Mouse (Mus musculus) neural tube, embryonic 11.5 days (tissue): ENCODE results near the gene Map6d1. TPM values are rescaled to one million over a fixed set of nuclear protein-coding genes. Genes with fewer than 3 reads are reported as not detected.

ENCODE experiments used
- ATAC-seq: fragments of 200-750 bp; cut with Nextera tagmentation; 2 replicates; pipeline ENCODE4 v1.8.0; 2017; ENCODE audit warnings: moderate number of reproducible peaks, mild to moderate bottlenecking, moderate TSS enrichment, moderate library complexity; ENCODE audit not compliant: insufficient read depth, low FRiP score, low TSS enrichment
- DNase-seq: peaks from one replicate; pipeline ENCODE4 v3.0.0-alpha.2; 2015; ENCODE audit warnings: low spot score
- H3K27ac ChIP-seq: fragments of 300-500 bp; sonication (generic); 2 replicates; pipeline ENCODE4 v1.5.1; 2014; ENCODE audit warnings: low read depth, mild to moderate bottlenecking, low read length
- H3K27me3 ChIP-seq: fragments of 300-500 bp; sonication (generic); 2 replicates; pipeline ENCODE4 v1.6.1; 2014; ENCODE audit warnings: mild to moderate bottlenecking, low read length, mixed read lengths; ENCODE audit not compliant: control insufficient read depth, insufficient read depth
- H3K36me3 ChIP-seq: fragments of 300-500 bp; sonication (generic); 2 replicates; pipeline ENCODE4 v1.6.1; 2014; ENCODE audit warnings: mild to moderate bottlenecking, low read length, moderate library complexity, mixed read lengths; ENCODE audit not compliant: control insufficient read depth, insufficient read depth
- H3K4me1 ChIP-seq: fragments of 300-500 bp; sonication (generic); 2 replicates; pipeline ENCODE4 v1.6.1; 2014; ENCODE audit warnings: low read length, mixed read lengths; ENCODE audit not compliant: control insufficient read depth, insufficient read depth
- H3K4me2 ChIP-seq: fragments of 300-500 bp; sonication (generic); 2 replicates; pipeline ENCODE4 v1.6.1; 2014; ENCODE audit warnings: low read depth, mild to moderate bottlenecking, moderate library complexity
- H3K4me3 ChIP-seq: fragments of 300-500 bp; sonication (generic); 2 replicates; pipeline ENCODE4 v1.5.1; 2014; ENCODE audit warnings: low read depth, low read length
- H3K9ac ChIP-seq: fragments of 300-500 bp; sonication (generic); 2 replicates; pipeline ENCODE4 v1.6.1; 2014; ENCODE audit warnings: mild to moderate bottlenecking, low read length
- H3K9me3 ChIP-seq: fragments of 300-500 bp; sonication (generic); 2 replicates; pipeline ENCODE4 v1.6.1; 2016; ENCODE audit warnings: low read length; ENCODE audit not compliant: control insufficient read depth
- WGBS: fragments of 180-500 bp; shearing (Covaris S2); extraction: QIAGEN DNeasy Blood & Tissue Kit; methylation state at CpG from one replicate; pipeline ENCODE4 v1.1.7; 2014; 5-methylcytosine and 5-hydroxymethylcytosine counted together
- polyA plus RNA-seq: library from polyadenylated mRNA; unstranded; fragments of >200 nt; fragmentation: Nextera tagmentation; extraction: Ambion mirVana; gene quantifications from 2 replicates; pipeline ENCODE4 v1.2.1, GENCODE M21; 2014

Map6d1 gene
- polyA plus RNA-seq, 1 experiment from 2014 or later = 1.8 TPM

- DNase-seq (no peak), ATAC-seq (no peak)
- Histone ChIP-seq H3K9me3 (no peaks in the 10 kb centered on the region), H3K4me2 (no peak overlapping the region), H3K27me3 (no peaks in the 10 kb centered on the region), H3K36me3 (no peaks in the 10 kb centered on the region), H3K4me1 (no peaks in the 10 kb centered on the region), H3K27ac (no peak overlapping the region), H3K4me3 (no peak overlapping the region), H3K9ac (no peak overlapping the region)
Measured at GRCm38 (mm10) chr16:20247103-20247502, 5.9 kb upstream of the Map6d1 start.

GRCm38 (mm10) chr16:20238646-20239045, 2.5 kb downstream of the Map6d1 start:
- 89% methylated on average over 4 of the region's 4 CpGs for WGBS

GRCm38 (mm10) chr16:20237426-20237825, 3.7 kb downstream of the Map6d1 start:
- Histone ChIP-seq H3K27me3 (no peaks in the 10 kb centered on the region), H3K9me3 (no peaks in the 10 kb centered on the region), H3K4me2 (no peak overlapping the region), H3K36me3 (no peaks in the 10 kb centered on the region), H3K4me3 (no peak overlapping the region), H3K27ac (no peak overlapping the region), H3K9ac (no peak overlapping the region), H3K4me1 (no peaks in the 10 kb centered on the region; the same call in 1 of the 2 replicates)
- 73% methylated on average over 4 of the region's 4 CpGs for WGBS
- ATAC-seq (no peak), DNase-seq (no peak)

More at GRCm38 (mm10) chr16:20238646-20239045, 2.5 kb downstream of the Map6d1 start:
- H3K27ac ChIP-seq = no peak overlapping the region
- ATAC-seq = no peak
- H3K36me3 ChIP-seq = no peaks in the 10 kb centered on the region
- H3K9me3 ChIP-seq = no peaks in the 10 kb centered on the region
- H3K4me3 ChIP-seq = no peak overlapping the region
- H3K9ac ChIP-seq = no peak overlapping the region
- H3K4me2 ChIP-seq = no peak overlapping the region
- H3K27me3 ChIP-seq = no peaks in the 10 kb centered on the region
- H3K4me1 ChIP-seq = no peaks in the 10 kb centered on the region; the same call in 1 of the 2 replicates
- no peak for DNase-seq

- no peak for ATAC-seq
- DNase-seq = no peak
- Histone ChIP-seq H3K4me3 (no peak overlapping the region), H3K4me2 (no peak overlapping the region), H3K27ac (no peak overlapping the region), H3K9me3 (no peaks in the 10 kb centered on the region), H3K4me1 (no peaks in the 10 kb centered on the region; the same call in 1 of the 2 replicates), H3K9ac (no peak overlapping the region), H3K27me3 (no peaks in the 10 kb centered on the region), H3K36me3 (peaks cover 10% of the 10 kb centered on the region)
- 70% methylated on average over 4 of the region's 4 CpGs for WGBS
Measured at GRCm38 (mm10) chr16:20234406-20234805, 6.8 kb downstream of the Map6d1 start.

- WGBS = 97% methylated on average over 5 of the region's 5 CpGs
- Histone ChIP-seq H3K9me3 (no peaks in the 10 kb centered on the region), H3K27me3 (no peaks in the 10 kb centered on the region), H3K4me1 (no peaks in the 10 kb centered on the region), H3K4me2 (no peak overlapping the region), H3K9ac (no peak overlapping the region), H3K36me3 (peaks cover 29% of the 10 kb centered on the region), H3K4me3 (no peak overlapping the region), H3K27ac (no peak overlapping the region)
- no peak for DNase-seq
- ATAC-seq = no peak
Measured at GRCm38 (mm10) chr16:20228167-20228566, 13.0 kb downstream of the Map6d1 start.

- ATAC-seq (no peak), DNase-seq (no peak)
- Histone ChIP-seq H3K9me3 (no peaks in the 10 kb centered on the region), H3K9ac (no peak overlapping the region), H3K36me3 (peaks cover 31% of the 10 kb centered on the region), H3K4me1 (no peaks in the 10 kb centered on the region), H3K4me3 (no peak overlapping the region), H3K4me2 (no peak overlapping the region), H3K27ac (no peak overlapping the region), H3K27me3 (no peaks in the 10 kb centered on the region)
- WGBS = 89% methylated on average over 6 of the region's 6 CpGs
Measured at GRCm38 (mm10) chr16:20227504-20227903, 13.7 kb downstream of the Map6d1 start.

- Histone ChIP-seq H3K36me3 (peaks cover 35% of the 10 kb centered on the region), H3K4me1 (no peaks in the 10 kb centered on the region), H3K4me3 (no peak overlapping the region), H3K9ac (no peak overlapping the region), H3K4me2 (no peak overlapping the region), H3K9me3 (no peaks in the 10 kb centered on the region), H3K27ac (no peak overlapping the region), H3K27me3 (no peaks in the 10 kb centered on the region)
- DNase-seq (no peak), ATAC-seq (no peak)
- WGBS = 96% methylated on average over 4 of the region's 4 CpGs
Measured at GRCm38 (mm10) chr16:20226676-20227075, 14.5 kb downstream of the Map6d1 start.

GRCm38 (mm10) chr16:20222726-20223125, 18.4 kb downstream of the Map6d1 start:
- 92% methylated on average over 6 of the region's 6 CpGs for WGBS
- Histone ChIP-seq H3K27ac (no peak overlapping the region), H3K27me3 (no peaks in the 10 kb centered on the region), H3K9me3 (no peaks in the 10 kb centered on the region), H3K4me3 (no peak overlapping the region), H3K36me3 (peaks cover 27% of the 10 kb centered on the region), H3K4me1 (no peaks in the 10 kb centered on the region), H3K9ac (no peak overlapping the region), H3K4me2 (no peak overlapping the region)
- no peak for ATAC-seq
- no peak for DNase-seq

GRCm38 (mm10) chr16:20213591-20214226, 27.4 kb downstream of the Map6d1 start:
- no peak overlapping the region for H3K9ac ChIP-seq
- H3K27me3 ChIP-seq = no peaks in the 10 kb centered on the region
- no peak for ATAC-seq
- H3K4me3 ChIP-seq = no peak overlapping the region
- no peak overlapping the region for H3K4me2 ChIP-seq
- H3K36me3 ChIP-seq = peaks cover 13% of the 10 kb centered on the region
- no peak overlapping the region for H3K27ac ChIP-seq
- no peaks in the 10 kb centered on the region for H3K9me3 ChIP-seq
- 91% methylated on average over 3 of the region's 3 CpGs for WGBS
- DNase-seq = peak; percentile 35
- no peaks in the 10 kb centered on the region for H3K4me1 ChIP-seq
